Mouse (Mus musculus): ENCODE measurements around the gene Sdf2l1.

DNA sequence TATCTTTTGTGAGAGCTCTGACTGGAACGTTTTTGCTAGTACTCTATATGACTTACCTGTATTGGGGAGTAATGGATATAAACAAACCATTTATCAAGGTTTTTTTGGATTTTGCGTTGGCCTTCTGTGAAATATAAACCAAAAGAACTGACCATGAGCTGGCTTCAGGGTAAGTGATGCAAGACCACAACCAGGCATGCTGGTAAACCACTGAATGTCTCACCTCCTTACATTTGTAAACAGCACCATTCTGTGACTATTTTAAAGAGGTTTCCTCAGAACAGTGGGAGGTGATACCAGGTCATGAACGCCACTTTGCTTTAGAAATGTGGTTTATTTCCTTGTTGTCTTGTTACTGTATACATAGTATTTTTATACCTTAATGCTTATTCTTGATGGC is 45.9 kb downstream of the Sdf2l1 start:
- TF ChIP-seq CTCF (conservative IDR thresholded peaks at IDR 0.05; ENCODE audit: low read length) = no peak
- TF ChIP-seq NANOG (IDR thresholded peaks at IDR 0.05; ENCODE audit: borderline replicate concordance, low read length) = no peak
- TF ChIP-seq POU5F1 (IDR thresholded peaks at IDR 0.05; ENCODE audit: borderline replicate concordance, low read length) = no peak

All from E14TG2a.4 (cell line).